Mouse (Mus musculus): ENCODE measurements at regions not wholly inside any gene's neighbourhood (a gene's known extent, or its start where the extent isn't known, plus 50 kb on each side); places are given as distances from the start of the nearest gene placed in this dataset.

DNA sequence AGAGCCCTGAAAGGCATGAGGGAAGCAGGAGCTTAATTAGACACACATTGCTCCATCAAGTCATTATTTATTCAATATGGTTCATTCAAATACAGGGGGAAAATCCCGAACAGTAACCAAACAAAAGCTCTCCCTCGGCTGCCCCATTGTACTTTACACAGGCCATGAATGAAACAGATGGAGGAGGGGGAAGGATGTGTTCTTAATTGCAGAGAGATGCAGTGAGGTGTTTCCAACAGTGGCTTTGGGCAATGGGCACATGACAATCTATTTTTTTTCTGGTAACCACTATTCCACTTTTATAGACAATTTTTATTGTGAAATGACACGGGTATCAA, 578.6 kb upstream of the Gm26657 start:
- no peak for DNase-seq (ENCODE audit: low read depth, low spot score)

DNA sequence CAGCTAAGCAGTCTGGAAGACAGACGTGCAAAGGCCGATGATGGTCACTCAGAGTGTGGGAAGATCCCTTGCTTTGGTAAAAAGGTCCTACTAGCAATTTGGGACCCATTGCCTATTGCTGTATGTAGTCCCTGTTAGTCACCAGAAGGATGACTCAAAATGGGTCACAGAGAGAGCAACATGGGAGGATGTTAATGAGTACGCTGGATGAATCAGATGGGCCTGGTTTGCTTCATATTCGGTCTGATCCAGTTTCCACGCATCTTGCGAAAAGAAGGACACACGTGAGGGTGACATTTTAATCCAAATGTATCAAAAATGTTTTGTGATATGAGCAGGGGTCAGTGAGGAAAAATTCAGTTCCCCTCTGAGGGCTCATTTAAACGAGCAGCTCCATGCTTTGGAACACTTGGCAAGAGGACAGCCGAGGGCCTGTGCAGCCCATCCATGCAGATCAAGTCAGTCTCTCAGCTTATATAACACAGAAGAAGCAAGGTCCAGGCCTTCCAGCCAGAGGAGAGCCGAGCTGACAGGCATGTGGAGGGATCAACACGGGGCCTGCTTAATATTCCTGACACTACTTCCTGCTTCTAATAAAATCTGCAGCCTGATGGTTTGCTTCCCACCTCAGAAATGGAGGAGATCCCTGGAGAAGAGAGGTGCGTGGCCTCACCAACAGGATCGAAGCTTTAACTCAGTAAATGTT, 579.2 kb upstream of the Gm26657 start:
- no peak for DNase-seq (ENCODE audit: low read depth, low spot score)

DNA sequence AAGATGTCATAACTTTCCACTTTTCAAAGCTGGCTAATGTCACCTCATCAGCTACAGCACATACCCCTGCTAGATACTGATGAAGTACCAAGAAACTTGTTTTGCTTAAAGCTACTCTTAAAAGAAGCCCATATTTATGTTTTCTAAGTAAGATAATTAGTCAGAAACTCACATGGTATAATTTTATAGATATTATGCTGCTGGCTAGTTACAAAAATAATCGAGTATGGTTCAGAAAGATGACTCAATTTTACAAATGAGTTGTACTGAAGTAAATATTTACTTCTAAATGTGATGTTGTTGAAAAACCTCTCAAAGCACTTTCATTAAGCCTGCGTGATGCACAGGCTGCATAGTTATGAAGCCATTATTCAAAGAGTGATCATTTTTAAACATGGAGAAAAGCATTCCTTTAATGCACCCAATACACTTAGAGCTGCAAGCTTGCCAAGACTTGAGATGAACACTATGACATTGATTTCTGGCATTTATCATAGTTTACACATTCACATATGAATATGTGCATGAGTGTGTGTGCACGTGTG, 582.3 kb upstream of the Gm26657 start:
- DNase-seq (ENCODE audit: low read depth, low spot score), result no peak

DNA sequence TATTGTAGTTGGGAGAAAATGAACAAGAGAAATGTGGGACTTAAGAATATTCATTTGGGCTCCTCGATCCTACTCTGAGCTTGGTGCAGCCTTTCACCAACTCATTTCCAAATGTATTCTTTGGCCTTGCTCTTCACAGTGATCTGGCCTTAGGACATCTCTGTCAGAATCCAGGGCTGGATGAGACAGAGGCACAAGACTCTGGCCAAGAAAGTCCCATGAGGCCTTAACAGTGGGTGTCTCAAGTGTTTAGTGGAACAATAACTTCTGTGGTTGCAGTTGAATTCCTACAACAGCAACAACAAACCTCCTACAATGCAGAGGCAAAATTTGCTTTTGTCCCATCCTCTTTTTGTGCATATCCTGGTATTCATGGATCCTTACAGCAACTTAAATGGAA, 589.2 kb upstream of the Gm26657 start:
- DNase-seq (ENCODE audit: low read depth, low spot score), result no peak

DNA sequence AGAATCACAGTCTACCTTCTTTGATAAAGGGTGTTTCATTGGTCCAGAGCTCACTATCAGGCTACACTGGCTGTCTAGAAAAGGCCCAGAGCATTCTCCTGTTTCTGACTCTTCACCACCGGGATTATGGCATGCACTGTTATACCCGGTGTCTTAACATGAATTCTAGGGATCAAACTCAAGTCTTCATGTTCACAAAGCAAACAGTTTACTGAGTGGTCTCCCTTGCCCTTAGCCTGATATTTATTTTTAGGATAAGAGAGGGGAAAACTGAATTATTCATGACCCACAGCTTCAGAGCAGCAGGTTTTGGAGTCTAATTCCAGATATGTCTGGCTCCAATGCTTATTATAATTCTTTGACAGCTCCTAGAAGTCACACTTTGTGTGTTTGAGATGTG, 596.0 kb upstream of the Gm26657 start:
- no peak for DNase-seq (ENCODE audit: low read depth, low spot score)

DNA sequence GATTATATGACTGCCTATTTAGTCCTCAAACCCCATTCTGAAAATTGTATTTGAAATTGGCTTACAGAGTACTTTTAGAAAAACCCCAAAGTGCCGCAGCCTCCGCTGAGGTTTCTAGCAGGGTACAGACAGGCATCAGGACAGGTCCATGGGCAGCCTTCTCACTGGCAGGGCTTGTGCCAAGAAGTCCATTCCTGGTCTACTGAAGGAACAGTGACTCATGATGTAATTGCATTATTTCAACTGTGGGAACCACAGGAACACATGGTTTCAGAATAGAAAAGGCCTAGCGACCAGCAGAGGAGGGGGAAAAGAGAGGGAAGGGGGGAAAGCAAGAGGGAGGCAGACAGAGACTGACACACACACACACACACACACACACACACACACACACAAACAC, 603.0 kb upstream of the Gm26657 start:
- DNase-seq (ENCODE audit: low read depth, low spot score), result no peak

DNA sequence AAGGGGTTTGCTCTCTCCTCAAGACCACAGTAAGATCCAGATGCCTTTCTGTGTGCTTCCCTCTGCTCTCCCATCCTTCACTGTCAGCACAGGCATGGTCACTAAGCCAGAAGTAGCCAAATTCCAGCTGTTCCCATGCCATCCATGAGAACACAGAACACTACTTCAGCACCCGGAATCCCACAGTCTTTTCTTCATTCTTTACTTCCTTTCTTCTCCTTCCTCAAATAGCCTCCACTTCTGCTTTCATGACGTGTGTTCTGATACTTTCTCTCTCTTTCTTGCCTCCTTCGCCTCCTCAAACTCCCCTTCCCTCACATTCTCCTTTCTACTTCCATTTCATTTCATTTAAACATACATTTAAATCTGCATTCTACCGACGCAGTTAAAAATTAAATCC, 602.1 kb upstream of the Klf4 start:
- no peak for DNase-seq (ENCODE audit: low read depth, low spot score)

DNA sequence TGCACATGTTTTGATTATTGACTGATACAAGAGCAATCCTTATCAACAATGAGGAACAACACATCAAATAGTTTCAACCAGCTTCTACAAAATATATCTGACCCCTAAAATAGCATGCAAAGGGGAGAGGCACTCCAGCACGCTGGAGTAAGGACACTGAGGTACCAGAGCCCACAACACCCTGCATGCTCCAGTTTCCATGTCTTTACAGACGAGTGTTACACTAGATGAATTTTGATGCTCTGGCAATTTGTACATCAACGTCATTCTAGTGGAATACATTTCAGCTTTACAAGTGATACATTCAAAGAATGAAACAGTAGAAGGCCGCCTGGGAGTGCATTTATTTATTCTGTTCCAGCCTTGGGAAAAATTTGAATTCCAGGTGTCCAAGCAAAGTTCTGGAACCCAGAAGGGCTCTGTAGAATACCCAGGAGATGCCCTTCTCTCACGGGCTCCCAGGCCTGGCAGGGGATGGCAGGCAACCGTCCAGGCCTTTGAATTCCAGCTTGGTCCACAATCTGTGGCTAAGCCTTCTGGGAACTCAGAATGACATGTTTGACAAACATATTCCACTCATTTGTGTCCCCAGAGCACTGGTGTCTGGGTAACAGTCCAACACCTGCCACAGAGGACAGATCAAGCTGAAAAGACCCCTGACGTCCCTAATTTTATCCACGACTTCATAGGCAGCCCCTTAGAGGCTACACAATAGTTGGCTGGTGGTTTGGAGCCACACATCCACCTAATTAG, 595.6 kb upstream of the Klf4 start:
- DNase-seq (ENCODE audit: low read depth, low spot score), result peak; percentile 37

DNA sequence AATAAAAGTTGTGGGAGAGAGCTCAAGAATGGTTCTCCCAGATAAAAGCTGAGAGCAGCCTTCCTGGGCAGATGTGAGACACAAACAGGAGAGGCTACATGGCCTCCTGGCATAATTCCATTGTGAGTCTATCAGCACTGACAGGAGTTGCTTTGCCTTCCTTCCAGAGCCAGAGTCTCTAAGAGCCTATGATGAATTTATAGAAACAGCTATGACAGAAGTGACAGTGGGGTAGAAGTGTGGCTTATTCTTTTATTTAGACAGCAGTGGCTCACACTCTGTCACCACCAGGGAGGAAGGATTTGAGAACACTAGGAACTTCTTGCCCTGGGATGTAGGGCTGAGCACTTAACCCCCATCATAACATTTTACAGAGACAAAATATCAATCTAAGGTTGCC, 592.2 kb upstream of the Klf4 start:
- DNase-seq (ENCODE audit: low read depth, low spot score), result no peak

DNA sequence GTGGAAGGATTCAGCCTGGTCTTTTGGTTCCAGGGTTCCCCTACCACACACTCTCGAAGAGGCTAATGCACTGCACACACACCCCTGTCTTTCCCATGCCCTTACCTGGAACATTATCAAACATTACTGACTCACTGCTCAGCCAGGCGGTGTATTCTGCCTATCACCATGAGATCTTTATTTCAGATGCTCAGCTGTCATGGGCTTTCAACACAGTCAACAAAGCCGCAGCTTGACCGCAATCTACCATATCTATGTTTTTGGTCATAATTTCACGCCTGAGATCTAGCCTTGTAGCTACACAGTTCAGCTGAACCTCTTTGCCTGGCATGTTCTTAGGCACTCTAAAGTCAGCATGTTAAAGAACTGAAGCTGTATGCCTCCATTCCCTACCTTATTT, 589.9 kb upstream of the Klf4 start:
- no peak for DNase-seq (ENCODE audit: low read depth, low spot score)

DNA sequence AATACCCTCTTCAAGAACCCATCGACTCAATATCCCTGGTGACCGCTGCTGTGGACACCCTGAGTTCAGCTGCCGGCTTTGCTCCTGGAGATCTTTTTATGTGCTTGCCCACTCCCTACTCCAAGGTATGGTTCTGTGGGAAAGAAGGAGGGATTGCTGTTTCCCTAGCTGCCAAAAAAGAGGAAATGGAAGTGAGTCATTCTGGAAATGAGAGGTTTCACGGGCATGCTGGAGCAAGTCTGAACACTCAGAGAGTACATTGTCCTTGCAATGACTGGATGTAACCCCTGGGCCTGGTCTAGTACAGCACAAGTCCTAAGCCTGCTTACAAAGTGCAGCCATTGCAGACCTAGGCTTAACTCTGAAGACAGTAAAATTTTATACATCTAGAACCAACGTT, 589.4 kb upstream of the Klf4 start:
- no peak for DNase-seq (ENCODE audit: low read depth, low spot score)

DNA sequence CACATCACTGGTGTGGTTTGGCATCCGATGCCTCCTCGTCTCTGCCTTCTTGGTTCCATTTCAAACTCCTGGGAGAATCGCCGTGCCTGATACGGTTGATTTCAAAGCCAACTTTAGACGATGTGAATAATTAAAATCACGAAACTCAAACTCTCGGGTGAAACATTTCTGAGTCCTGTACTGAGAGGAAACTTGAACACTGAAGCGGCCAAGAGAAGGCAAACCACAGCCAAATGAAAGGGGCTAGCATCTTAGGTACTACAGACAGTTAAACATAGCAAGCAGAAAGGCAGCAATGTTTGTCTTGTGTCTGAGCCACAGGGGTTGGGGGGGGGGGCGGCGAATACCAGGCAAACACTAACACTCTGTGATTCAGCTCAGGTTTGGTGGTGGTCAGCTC, 588.1 kb upstream of the Klf4 start:
- DNase-seq (ENCODE audit: low read depth, low spot score), result no peak

DNA sequence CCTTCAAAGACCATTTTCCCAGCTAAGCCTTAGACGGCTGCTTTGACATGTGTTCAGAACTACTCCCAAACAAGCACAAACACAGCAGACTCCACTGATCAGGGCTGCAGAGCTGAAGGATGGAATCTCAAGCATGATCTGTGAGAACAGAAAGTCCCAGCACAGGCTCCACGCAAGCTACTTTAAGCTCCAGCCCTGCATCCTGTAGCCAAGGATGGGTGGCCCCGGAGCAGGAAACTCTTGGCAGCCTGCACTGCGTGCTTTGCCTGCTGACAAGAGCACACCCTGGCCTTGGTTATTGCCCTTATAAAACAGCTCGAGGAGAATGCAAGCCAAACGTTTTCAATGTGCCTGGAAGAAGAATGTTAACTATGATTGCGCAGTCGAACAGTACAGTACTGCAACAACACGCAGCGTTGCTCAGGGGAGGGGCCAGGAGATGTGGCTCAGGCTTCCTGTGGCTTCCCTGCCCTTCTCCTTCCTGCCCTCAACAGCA, 581.5 kb upstream of the Klf4 start:
- peak; percentile 43 for DNase-seq (ENCODE audit: low read depth, low spot score)

DNA sequence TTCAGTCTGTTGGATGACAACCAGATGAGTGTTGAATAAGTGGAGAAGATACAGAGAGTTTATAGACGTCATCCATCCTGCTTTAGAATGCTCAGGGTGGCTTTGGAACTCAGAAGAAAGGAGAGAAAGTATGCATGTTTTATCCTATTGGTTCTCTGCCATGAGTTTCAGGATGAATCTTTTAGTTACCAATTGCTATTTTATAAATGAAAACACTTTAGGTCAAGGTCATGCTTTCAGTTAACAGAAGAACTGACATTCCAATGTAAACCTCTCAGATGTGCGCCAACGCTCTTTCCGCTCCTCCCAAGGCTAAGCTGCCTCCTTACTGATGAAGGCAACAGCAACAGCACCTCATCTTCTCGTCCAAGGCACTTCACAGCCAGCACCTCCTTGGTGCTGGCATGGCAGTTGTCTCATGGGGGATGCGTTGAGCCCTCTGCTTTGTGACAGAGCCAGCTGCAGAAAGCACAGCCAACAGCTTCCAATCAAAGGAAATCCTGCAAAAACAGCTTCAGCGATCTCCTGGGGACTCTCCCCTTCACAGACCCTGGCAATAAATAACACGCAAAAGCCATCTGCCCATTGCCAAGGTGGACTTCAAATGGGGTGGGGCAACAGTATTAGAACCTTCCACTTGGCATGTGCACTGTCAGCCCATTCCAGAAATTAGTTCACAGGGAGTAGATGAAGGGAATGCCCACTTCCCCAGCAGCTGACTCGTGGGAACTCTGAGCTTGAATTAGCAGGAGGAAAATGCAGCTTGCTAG, 580.9 kb upstream of the Klf4 start:
- no peak for DNase-seq (ENCODE audit: low read depth, low spot score)

DNA sequence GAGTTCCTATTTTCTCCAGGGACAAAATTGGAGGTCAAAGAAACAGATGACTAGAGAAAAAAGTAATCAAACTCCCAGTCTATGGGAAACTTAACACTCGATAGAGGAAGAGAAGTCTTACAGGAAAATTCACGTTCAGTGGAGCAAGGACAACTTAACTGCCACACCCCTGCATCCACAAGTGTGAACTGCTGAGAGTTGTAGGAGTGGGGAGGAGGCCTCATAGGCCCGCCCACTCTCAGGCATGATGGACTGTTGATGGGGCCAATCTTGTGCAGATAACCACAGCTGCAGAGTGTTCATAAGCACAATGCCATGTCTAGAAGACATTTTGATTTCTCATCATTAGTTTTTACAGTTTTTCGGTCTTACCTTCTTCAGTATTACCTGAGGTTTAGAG, 574.7 kb upstream of the Klf4 start:
- DNase-seq (ENCODE audit: low read depth, low spot score), result no peak

DNA sequence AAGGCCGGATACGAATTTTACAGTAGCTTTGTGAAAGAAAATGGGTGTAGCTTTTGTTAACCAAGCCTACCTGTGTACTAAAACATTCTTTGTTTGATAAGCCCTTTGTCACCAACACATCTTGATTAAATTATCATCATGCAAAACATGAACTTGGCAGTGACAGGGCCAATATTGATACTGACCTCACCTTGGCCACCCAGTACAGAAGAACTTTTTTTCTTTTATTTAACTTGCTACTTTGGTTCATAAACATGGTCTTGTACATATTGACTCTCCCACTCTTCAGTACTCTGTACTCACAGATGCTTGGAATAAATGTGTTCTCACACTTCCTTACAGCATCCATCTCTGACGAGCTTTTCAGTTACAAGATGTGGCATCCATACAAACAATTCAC, 570.0 kb upstream of the Klf4 start:
- no peak for DNase-seq (ENCODE audit: low read depth, low spot score)

DNA sequence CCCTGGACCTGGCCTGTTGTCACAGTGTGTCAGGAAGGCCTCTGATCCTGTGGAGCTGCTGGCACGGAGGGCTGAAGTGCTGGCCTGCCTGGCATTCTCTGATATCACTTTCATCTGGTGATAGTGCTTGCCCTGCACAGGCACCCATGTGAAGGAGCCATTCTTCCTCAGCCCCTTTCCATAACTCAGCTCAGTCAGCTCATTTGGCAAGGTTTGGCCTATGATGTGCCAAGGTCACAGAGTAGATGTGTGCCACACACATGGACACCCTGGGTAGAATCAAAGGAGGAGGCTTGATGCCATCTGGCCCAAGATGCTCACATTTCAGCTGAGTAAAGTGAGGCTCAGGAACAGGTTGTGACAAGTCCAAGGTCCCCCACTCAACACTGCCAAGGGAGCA, 558.5 kb upstream of the Klf4 start:
- no peak for DNase-seq (ENCODE audit: low read depth, low spot score)

DNA sequence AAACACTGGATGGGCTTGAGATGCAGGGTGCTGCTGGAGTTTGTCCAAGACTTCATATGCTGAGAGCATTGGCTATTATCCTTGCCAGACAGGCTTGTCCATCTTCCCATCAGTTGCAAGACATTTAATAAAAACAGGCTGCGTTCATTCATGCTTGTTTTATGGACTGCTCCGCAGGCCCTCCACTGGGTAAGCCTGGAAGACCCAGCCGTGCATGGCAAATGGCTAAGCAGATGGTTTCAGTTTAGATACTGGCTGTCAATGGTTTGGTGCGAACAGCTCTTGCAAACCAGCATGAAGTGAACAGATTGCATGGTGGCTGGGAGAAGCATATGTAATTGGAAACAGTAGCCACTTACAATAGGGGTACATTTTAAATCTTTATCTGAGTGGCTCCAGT, 556.4 kb upstream of the Klf4 start:
- DNase-seq (ENCODE audit: low read depth, low spot score), result peak; percentile 87

DNA sequence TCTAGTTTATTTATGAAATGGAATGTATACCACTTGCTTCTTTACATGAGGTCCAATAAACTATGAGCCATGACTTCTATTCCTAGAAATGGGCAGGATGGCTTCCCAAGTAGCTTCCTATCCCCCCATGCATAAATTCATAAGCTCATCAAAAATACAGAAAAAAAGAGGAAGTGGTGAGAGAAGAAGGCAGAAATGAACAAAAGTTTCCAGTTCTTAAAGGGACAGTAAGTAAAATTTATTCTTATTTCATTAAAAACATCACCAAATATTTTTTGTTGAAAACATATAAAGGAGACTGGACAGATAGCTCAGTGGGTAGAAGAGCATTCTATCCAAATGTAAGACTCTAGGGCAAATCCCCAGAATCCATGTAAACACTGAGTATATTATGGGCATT, 554.0 kb upstream of the Klf4 start:
- no peak for DNase-seq (ENCODE audit: low read depth, low spot score)

DNA sequence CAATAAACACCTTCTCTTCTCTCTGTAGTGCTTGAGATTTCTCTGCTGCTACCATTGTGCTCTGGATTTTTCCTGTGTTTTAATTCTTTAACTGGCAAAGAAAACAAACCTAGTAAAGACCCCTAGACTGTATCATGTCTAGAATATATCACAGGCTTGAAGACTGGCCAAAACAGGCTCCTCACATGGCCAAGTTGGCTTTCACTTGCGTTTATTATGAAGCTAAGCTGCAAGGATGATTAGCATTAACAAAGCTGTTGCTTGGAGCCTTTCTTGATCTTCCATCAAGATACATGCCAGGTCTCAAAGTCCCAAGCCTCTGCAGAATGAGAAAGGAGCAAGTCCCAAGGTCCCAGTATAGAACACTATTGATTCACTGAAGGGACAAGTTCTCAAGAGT, 551.9 kb upstream of the Klf4 start:
- no peak for DNase-seq (ENCODE audit: low read depth, low spot score)

DNA sequence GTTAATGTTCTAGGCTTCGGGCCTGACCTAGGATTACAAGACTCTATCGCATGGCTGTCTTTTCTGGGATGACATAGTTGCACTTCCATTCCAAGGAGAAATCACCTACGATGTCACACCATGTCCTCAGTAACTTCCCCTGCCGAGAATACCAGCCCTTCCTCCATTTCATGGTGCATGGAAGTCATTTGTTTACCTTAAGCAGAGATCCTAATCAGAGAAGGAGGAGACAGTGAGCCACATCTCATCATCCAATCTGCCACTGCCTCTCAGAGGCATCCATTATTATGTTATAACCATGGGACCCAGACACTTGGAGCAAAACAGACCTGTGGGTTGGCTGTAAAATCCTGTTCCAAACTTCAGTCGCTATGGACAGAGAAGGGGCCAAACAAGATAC, 550.1 kb upstream of the Klf4 start:
- no peak for DNase-seq (ENCODE audit: low read depth, low spot score)

DNA sequence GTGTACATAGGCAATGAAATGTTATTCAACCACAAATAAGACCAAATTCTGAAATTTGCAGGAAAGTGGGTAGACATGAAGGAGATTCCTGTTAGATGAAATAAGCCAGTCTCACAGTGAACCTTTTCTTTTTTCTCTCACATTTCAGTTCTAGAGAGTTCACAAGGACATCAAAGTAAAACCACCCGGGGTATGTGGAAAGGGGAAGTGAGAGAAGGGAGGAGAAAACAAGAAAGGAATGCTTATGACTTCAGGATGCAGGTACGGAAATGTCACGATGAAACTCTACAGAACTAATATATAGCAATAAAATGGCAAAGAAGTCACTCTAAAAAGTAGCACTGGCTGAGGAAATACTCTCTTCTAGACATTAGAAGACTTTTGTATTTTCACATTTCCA, 548.7 kb upstream of the Klf4 start:
- DNase-seq (ENCODE audit: low read depth, low spot score), result no peak
